Mouse (Mus musculus): Measurements from ENCODE around the gene Cacna1a.

Gene Cacna1a

DNA sequence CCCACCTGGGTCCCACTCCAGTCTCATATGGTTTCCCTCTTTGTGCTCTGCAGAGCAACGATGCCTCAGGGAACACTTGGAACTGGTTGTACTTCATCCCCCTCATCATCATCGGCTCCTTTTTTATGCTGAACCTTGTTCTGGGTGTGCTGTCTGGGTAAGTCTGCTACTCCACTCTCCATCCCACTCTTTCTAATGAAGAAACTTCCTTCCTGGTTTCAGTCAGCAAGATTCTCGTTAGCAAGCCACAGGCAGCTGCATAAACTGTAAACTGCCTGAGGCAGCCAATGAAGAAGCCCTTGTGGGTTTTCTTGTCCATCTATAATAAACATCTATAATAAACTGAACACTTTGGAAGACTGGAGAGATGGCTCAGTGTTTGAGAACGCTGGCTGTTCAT, 145.1 kb downstream of the Cacna1a start:
- no peak for DNase-seq (ENCODE audit: extremely low spot score, low spot score)

- DNase-seq (ENCODE audit: extremely low spot score, low spot score) = no peak
Measured at GRCm38 (mm10) chr8:84536917-84537316, 148.7 kb downstream of the Cacna1a start.

GRCm38 (mm10) chr8:84539376-84539775, 151.1 kb downstream of the Cacna1a start:
- no peak for DNase-seq (ENCODE audit: extremely low spot score, low spot score)

- no peak for DNase-seq (ENCODE audit: extremely low spot score, low spot score)
Measured at GRCm38 (mm10) chr8:84542481-84542880, 154.2 kb downstream of the Cacna1a start.

DNA sequence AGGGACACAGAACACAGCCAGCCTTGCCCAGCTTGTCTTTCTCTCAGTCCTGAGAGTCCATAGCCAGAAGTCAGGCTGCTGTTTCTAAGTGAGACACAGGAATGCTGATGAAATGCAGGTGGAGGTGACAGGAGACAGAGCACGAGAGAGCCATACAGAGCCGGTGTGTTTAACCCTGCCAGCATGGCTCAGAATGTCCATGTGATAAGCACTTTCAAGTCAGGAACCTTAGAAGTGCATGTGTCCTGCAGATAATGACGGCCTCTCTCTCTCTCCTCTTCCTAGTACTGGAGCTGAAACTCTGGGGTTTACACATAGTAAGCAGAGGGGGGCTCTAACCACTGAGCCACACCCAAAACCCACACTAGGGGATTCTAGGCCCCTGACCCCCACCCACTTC, 157.3 kb downstream of the Cacna1a start:
- no peak for DNase-seq (ENCODE audit: extremely low spot score, low spot score)

- DNase-seq (ENCODE audit: extremely low spot score, low spot score) = no peak
Measured at GRCm38 (mm10) chr8:84552457-84552856, 164.2 kb downstream of the Cacna1a start.

- no peak for DNase-seq (ENCODE audit: extremely low spot score, low spot score)
Measured at GRCm38 (mm10) chr8:84553106-84553505, 164.9 kb downstream of the Cacna1a start.

DNA sequence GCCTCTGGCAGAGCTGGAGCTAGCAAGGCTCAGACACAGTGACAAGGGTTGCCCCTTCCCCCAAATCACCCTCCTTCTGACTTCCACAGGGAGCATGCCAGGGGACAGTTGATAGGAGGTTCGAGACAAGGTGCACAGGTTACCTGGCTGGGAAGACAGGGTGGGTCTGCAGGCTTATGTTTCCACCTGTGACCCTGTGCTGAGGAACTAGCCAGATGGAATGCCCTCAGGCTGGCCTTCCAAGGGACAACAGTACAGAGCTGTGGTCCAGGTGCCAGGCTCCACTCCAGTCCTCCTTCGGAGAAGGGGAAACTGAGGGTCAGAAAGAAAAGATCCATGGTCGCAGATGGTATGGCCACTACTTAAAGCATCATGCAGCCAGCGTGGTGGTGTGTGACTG, 165.4 kb downstream of the Cacna1a start:
- DNase-seq (ENCODE audit: extremely low spot score, low spot score) = no peak

DNA sequence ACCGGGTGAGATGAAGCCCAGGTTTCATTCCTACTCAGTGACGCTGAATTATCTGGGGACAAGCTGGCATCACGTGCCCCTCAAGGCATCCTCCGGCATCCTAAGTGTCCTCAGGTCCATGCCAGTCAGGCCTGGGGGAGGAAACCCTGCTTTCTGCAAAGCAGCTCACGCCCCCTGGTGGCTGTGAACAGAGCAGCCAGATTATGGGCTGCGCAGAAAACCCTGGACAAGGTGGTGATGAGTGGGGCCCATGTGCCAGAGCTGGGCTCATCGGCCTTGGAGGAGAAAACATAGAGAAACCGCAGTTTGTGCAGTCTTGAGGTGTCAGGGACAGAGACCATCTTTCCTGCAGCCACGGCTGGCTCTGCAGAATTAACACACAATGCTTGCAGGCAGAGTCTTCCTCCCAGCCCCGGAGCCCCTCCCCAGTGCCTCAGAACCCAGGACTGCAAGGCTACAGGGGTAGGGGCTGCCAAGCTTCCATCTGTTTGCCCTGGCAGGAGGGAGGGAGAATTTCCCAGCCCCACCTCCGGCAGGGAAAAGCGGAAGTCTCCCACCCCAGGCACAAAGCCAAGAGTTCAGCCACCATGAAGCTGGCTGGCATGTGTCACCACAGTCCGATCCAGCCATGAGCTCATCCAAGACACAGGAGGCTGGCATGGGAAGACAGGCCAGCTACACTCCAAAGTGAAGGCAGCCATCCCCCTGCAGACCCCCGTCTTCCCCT, 166.2 kb downstream of the Cacna1a start:
- peak; percentile 51 for DNase-seq (ENCODE audit: extremely low spot score, low spot score)

- no peak for DNase-seq (ENCODE audit: extremely low spot score, low spot score)
Measured at GRCm38 (mm10) chr8:84555269-84555668, 167.0 kb downstream of the Cacna1a start.

DNA sequence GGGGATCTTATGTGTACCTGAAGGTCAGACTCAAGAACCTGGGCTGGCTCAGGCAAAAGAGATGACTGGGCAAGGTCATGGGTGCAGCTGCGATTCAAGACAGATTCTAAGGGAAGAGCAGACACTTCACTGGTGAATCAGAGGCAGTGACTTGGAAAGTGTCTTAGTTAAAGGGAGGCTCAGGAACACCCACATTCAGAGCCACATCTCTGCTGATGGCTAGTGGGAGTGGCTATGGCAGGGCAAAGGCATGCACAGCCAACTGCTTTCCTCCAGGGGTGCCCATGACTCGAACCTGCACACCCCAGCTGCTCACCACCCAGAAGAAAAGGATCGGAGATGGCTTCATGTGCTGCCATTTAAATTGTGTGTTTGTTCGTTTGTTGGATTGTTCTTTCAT, 169.7 kb downstream of the Cacna1a start:
- DNase-seq (ENCODE audit: extremely low spot score, low spot score) = no peak

- DNase-seq (ENCODE audit: extremely low spot score, low spot score) = peak; percentile 30
Measured at GRCm38 (mm10) chr8:84559121-84559604, 170.9 kb downstream of the Cacna1a start.

DNA sequence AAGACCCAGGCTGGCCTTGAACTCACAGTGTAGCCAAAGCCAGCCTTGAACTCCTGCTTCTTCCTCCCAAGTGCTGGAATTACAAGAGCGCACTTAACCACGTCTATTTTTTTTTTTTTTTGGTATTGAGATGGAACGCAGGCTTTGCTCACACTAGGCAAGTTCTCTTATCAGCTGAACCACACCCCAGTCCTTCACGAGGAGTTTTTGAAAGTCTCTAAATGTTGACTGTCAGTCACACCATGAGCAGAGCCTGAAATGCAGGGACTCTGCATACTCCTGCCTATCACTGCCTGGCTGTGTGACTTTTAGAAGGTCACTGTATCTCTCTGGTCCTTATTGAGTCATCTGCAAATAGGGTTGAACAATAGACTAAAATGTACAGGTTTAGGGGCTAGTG, 173.5 kb downstream of the Cacna1a start:
- no peak for DNase-seq (ENCODE audit: extremely low spot score, low spot score)

GRCm38 (mm10) chr8:84564042-84564441, 175.8 kb downstream of the Cacna1a start:
- no peak for DNase-seq (ENCODE audit: extremely low spot score, low spot score)

DNA sequence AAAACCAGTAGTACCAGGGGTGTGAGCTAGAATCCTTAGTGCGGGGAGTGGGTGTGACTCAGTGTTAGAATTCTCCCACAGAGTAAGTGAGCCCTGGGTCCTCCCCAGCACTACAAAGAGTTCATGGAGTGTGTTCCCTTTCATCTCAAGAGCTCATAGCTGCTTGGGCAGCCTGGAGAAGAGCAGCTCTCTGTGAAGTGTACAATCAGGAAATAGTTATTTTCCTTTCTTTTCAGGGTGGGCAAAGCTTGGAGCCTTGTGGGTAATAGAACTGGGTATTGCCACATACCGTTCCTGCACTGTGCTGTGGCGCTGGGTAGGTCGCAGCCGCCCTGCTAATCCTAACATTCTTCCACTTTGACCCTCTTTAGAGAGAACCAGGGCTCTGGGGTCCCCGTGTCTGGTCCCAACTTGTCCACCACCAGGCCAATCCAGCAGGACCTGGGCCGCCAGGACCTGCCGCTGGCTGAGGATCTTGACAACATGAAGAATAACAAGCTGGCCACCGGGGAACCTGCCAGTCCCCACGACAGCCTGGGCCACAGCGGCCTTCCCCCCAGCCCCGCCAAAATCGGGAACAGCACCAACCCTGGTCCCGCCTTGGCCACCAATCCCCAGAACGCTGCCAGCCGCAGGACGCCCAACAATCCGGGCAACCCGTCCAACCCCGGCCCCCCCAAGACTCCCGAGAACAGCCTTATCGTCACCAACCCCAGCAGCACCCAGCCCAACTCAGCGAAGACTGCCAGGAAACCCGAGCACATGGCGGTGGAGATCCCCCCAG, 177.5 kb downstream of the Cacna1a start:
- DNase-seq (ENCODE audit: extremely low spot score, low spot score) = no peak

GRCm38 (mm10) chr8:84566816-84567413, 178.7 kb downstream of the Cacna1a start:
- DNase-seq (ENCODE audit: extremely low spot score, low spot score) = no peak

DNA sequence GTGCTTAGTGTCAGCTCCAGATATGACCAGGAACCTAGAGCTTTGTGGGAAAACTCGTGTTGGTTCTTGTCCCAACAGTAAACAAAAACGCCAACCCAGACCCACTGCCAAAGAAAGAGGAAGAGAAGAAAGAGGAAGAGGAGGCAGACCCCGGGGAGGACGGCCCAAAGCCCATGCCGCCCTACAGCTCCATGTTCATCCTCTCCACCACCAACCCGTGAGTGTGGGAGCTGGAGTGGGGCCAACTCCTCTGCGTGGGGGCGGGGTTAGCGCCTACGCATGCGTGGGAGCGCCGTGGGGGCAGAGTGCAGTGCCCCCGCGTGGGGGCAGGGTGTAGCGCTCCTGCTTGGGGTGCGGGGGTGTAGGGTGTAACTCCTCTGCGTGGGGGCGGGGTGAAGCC, 179.3 kb downstream of the Cacna1a start:
- no peak for DNase-seq (ENCODE audit: extremely low spot score, low spot score)

DNA sequence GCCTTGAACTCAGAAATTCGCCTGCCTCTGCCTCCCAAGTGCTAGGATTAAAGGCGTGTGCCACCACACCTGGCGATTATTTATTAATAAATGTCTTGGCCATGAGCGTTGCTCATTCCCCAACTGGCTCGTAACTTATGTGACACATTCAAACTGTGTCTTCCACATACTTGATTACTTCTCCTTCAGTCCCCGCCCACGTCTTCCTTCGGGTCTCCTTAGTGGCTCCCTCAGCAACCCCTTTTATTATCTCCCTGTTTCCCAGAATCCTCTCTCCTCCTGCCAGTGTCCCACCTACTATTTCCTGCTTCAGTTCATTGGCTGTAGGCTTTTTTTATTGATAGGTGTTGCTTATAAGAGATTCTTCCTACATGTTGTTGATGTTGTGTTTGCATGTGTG, 180.5 kb downstream of the Cacna1a start:
- no peak for DNase-seq (ENCODE audit: extremely low spot score, low spot score)

- DNase-seq (ENCODE audit: extremely low spot score, low spot score) = no peak
Measured at GRCm38 (mm10) chr8:84569921-84570673, 181.9 kb downstream of the Cacna1a start.

DNA sequence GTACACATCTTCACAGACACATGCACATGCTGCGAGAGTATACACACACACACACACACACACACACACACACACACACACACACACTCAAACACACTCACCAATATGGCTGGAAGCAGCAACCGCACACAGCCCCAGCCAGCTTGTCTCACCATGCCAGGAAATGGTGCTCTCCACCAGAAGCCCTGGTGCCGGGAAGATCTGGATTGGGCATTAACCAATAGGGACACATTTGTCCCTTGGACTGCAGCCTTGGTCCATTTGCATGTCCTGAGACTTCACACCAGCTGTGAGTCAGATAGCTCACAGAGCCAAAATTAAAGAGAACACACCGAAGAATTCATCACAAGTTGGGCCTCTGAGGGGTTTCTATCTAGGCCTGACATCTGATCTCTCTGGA, 189.2 kb downstream of the Cacna1a start:
- DNase-seq (ENCODE audit: extremely low spot score, low spot score) = no peak

DNA sequence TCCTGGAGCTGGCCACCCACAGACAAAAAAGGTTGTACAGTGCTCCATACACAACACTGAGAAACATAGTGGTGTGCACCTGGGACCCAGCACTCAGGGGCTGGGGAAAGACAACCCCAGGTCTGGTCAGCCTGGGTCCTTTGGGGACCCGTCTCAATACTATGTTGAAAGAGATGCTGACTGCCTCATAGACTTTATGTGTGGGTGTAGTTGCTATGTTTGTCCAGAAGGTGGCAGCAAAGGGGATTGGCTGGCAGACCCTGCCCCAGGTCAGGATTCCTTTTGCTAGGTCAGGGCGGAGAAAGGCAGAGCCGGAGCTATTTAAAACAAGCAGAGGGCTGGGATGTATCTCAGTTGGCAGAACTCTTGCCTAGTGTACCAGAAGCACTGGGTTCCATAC, 191.4 kb downstream of the Cacna1a start:
- DNase-seq (ENCODE audit: extremely low spot score, low spot score) = peak; percentile 67

- DNase-seq (ENCODE audit: extremely low spot score, low spot score) = no peak
Measured at GRCm38 (mm10) chr8:84585311-84585710, 197.1 kb downstream of the Cacna1a start.

All from neural tube, embryonic 10.5 days (tissue).